Mouse (Mus musculus) cortical plate, adult 2 months (tissue): ENCODE results near the gene Cbln4.

ENCODE experiments used
- CTCF ChIP-seq: fragments of 200-500 bp; IDR thresholded peaks from 2 replicates; pipeline ENCODE4 v1.5.1; 2011; ENCODE audit warnings: mild to moderate bottlenecking, control low read depth, low read length; ENCODE audit not compliant: insufficient read depth; ENCODE audit errors: extremely low read depth
- POLR2A ChIP-seq: fragments of 200-500 bp; IDR thresholded peaks from 2 replicates; pipeline ENCODE4 v1.6.1; 2011; ENCODE audit warnings: mild to moderate bottlenecking, low read length, control low read depth; ENCODE audit not compliant: insufficient read depth; ENCODE audit errors: extremely low read depth

DNA sequence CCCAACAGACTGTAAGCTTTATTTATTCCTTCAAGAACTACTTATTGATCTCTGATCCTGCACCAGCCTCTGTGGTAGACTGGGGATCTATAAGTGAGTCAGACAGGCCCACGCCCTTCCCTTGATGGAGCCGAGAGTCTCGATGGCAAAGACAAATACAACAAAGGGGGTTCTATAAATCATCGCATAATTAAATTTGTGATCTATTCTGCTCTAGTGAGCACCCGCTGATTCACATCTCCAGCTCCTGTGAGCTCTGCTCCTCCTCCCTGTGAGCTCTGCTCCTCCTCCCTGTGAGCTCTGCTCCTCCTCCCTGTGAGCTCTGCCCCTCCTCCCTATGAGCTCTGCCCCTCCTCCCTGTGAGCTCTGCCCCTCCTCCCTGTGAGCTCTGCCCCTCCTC is 49.0 kb downstream of the Cbln4 start:
- TF ChIP-seq CTCF (no peak), POLR2A (no peak)
